In the genomic region with DNA sequence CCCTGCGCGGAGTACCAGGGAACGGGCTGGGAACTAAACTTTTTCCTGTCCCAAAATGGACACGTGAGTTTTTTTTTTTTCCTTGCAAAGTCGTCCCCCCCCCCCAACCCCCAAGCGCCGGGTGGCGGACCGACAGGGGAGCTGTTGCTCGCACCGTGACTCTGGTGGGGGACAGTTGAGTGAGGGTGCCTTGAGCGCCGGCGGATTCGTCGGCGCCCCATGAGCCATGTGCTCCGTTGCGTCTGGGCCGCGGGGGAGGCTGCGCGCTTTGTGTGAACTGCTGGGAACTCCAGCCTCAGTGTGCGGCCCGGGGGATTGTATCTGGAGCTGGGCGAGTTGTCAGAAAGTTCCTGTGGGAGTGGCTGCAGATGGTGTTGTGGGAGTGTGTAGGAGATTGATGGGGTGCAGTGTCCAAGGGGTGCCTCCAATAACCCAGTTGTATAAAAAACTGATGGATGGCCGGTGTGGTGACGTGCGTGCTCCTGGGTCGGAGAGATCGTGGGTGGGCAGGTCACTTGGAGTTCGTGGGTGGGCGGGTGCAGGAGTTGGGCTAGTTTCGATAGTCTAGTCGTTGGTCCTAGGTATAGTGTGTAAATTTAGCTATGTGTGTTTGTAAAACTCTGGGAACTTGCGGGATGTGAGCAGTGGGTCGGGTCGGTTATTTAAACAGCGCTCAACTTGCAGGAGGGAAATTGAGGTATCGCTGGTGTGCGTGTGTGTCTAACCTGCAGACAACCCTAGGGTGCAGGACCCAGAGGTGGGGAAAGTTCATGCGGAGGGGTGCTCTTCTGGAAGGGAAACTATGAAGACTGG, we compare ENCODE assay signal across 8 mouse cellular contexts. TPM values are rescaled to one million over a fixed set of nuclear protein-coding genes. Genes with fewer than 3 reads are reported as not detected.
DNase-seq lines count a peak whose midpoint lies in the region; ATAC-seq lines count a peak whose summit lies in the region.

No protein-coding gene starts in this region.

- intact Hi-C loops in left cerebral cortex, postnatal 14 days (cut with DNase I), result no loop called here

- ATAC-seq in forebrain, embryonic 16.5 days, result peak; percentile 14; the same call in 1 of the 2 replicates
- ATAC-seq in hindbrain, embryonic 14.5 days (ENCODE audit: low FRiP score), result no peak

- H3K27me3 ChIP-seq in forebrain, embryonic 16.5 days (replicated peaks; ENCODE audit: control insufficient read depth, insufficient read depth, low read length), result no peaks in the 10 kb centered on the region
- peaks cover 19% of the 10 kb centered on the region for H3K27me3 ChIP-seq in hindbrain, embryonic 14.5 days (ENCODE audit: control insufficient read depth, insufficient read depth, low read length)
- H3K27me3 ChIP-seq in megakaryocyte, embryonic 14.5 days (replicated peaks), result peaks cover 52% of the 10 kb centered on the region

- H3K9me3 ChIP-seq in forebrain, embryonic 16.5 days (ENCODE audit: control insufficient read depth, low read length), result no peaks in the 10 kb centered on the region
- H3K9me3 ChIP-seq in hindbrain, embryonic 14.5 days (ENCODE audit: control insufficient read depth, low read length), result no peaks in the 10 kb centered on the region
- H3K9me3 ChIP-seq in megakaryocyte, embryonic 14.5 days, result no peaks in the 10 kb centered on the region

- H3K4me3 ChIP-seq in forebrain, embryonic 16.5 days (replicated peaks; ENCODE audit: low read length), result peak overlapping the region; percentile 75
- H3K4me3 ChIP-seq in hindbrain, embryonic 14.5 days (replicated peaks; ENCODE audit: low read length), result peak overlapping the region; percentile 62
- H3K4me3 ChIP-seq in megakaryocyte, embryonic 14.5 days (replicated peaks), result peak overlapping the region; percentile 93

- peaks cover 48% of the 10 kb centered on the region for H3K4me1 ChIP-seq in forebrain, embryonic 16.5 days (replicated peaks; ENCODE audit: control insufficient read depth, insufficient read depth, low read length)
- peaks cover 27% of the 10 kb centered on the region; the same call in 1 of the 2 replicates for H3K4me1 ChIP-seq in hindbrain, embryonic 14.5 days (replicated peaks; ENCODE audit: control insufficient read depth, insufficient read depth, low read length)
- H3K4me1 ChIP-seq in megakaryocyte, embryonic 14.5 days, result peaks cover 35% of the 10 kb centered on the region

- peak overlapping the region; percentile 88 for H3K4me2 ChIP-seq in forebrain, embryonic 16.5 days (ENCODE audit: low read length)
- peak overlapping the region; percentile 95 for H3K4me2 ChIP-seq in hindbrain, embryonic 14.5 days (replicated peaks)

- H3K9ac ChIP-seq in forebrain, embryonic 16.5 days (replicated peaks; ENCODE audit: low read depth, low read length), result peak overlapping the region; percentile 72
- H3K9ac ChIP-seq in hindbrain, embryonic 14.5 days, result peak overlapping the region; percentile 69

- H3K27ac ChIP-seq in forebrain, embryonic 16.5 days (ENCODE audit: low read length), result peak overlapping the region; percentile 82
- peak overlapping the region; percentile 74 for H3K27ac ChIP-seq in hindbrain, embryonic 14.5 days

- under 1% methylated on average over 42 of the region's 42 CpGs for WGBS in forebrain, embryonic 16.5 days
- WGBS in hindbrain, embryonic 14.5 days, result under 1% methylated on average over 38 of the region's 42 CpGs

- peak; percentile 16 to 38 for DNase-seq in CD8-positive naive resting alpha-beta T cell, adult 2 months (ENCODE audit: low read depth in 2 of 2, low spot score in 2 of 2)
- DNase-seq in adrenal gland, postnatal 10 days, result peak; percentile 73
- no peak for DNase-seq in hindbrain, embryonic 14.5 days (ENCODE audit: low spot score)
- peak; percentile 18 to 46 for DNase-seq in left cerebral cortex, postnatal 14 days (ENCODE audit: low spot score in 2 of 2)
- peak; percentile 32 for DNase-seq in right cerebral cortex, postnatal 14 days
- no peak for DNase-seq in cerebellum, adult 18-20 months

- no peaks in the 10 kb centered on the region for H3K36me3 ChIP-seq in forebrain, embryonic 16.5 days (ENCODE audit: control insufficient read depth, insufficient read depth)
- no peaks in the 10 kb centered on the region for H3K36me3 ChIP-seq in hindbrain, embryonic 14.5 days (replicated peaks; ENCODE audit: control insufficient read depth, insufficient read depth)
- peaks cover 25% of the 10 kb centered on the region for H3K36me3 ChIP-seq in megakaryocyte, embryonic 14.5 days (replicated peaks; ENCODE audit: low read length)

RNA-seq across cellular contexts. Expression of a gene that starts 1.4 kb away (rescaled TPM):
- 1 to 10 TPM; 8.1 to 9.7 TPM for total RNA-seq in adrenal gland, postnatal 10 days (2021)
- polyA plus RNA-seq in forebrain, embryonic 16.5 days (2015; fragmentation: Nextera tagmentation; extraction: Ambion mirVana), result 33.1 and 39.1 TPM in 2 replicates
- polyA plus RNA-seq in hindbrain, embryonic 14.5 days (2014; fragmentation: Nextera tagmentation; extraction: Ambion mirVana), result 18.9 and 21.5 TPM in 2 replicates
- 1 to 10 TPM in 1 of 2 experiments, under 1 TPM in 1; 0.88 to 1.5 TPM for total RNA-seq in left cerebral cortex, postnatal 14 days (2021)
- polyA plus RNA-seq in megakaryocyte, embryonic 14.5 days (2012; ENCODE audit: insufficient read depth, low replicate concordance), result 5.1 and 8.1 TPM in 2 replicates

RNA-seq across cellular contexts. Expression of a gene that starts 16.5 kb away (rescaled TPM):
- total RNA-seq in adrenal gland, postnatal 10 days (2021), result 1 to 10 TPM; 2.0 to 4.0 TPM
- 10.2 and 15.0 TPM in 2 replicates for polyA plus RNA-seq in forebrain, embryonic 16.5 days (2015; fragmentation: Nextera tagmentation; extraction: Ambion mirVana)
- 4.0 and 5.4 TPM in 2 replicates for polyA plus RNA-seq in hindbrain, embryonic 14.5 days (2014; fragmentation: Nextera tagmentation; extraction: Ambion mirVana)
- 1 to 10 TPM; 1.3 to 1.9 TPM for total RNA-seq in left cerebral cortex, postnatal 14 days (2021)
- polyA plus RNA-seq in megakaryocyte, embryonic 14.5 days (2012; ENCODE audit: insufficient read depth, low replicate concordance), result 0.13 TPM in 1 of 2 replicates, not detected in the other

RNA-seq across cellular contexts. Expression of a gene that starts 21.7 kb away (rescaled TPM):
- 100 to 1,000 TPM; 277 to 282 TPM for total RNA-seq in adrenal gland, postnatal 10 days (2021)
- polyA plus RNA-seq in forebrain, embryonic 16.5 days (2015; fragmentation: Nextera tagmentation; extraction: Ambion mirVana), result 131 and 139 TPM in 2 replicates
- polyA plus RNA-seq in hindbrain, embryonic 14.5 days (2014; fragmentation: Nextera tagmentation; extraction: Ambion mirVana), result 174 and 176 TPM in 2 replicates
- 100 to 1,000 TPM; 113 to 125 TPM for total RNA-seq in left cerebral cortex, postnatal 14 days (2021)
- 175 and 255 TPM in 2 replicates for polyA plus RNA-seq in megakaryocyte, embryonic 14.5 days (2012; ENCODE audit: insufficient read depth, low replicate concordance)

RNA-seq across cellular contexts. Expression of a gene that starts 45.8 kb away (rescaled TPM):
- under 1 TPM; 0.18 to 0.30 TPM for total RNA-seq in adrenal gland, postnatal 10 days (2021)
- polyA plus RNA-seq in forebrain, embryonic 16.5 days (2015; fragmentation: Nextera tagmentation; extraction: Ambion mirVana), result 0.11 and 0.29 TPM in 2 replicates
- polyA plus RNA-seq in hindbrain, embryonic 14.5 days (2014; fragmentation: Nextera tagmentation; extraction: Ambion mirVana), result 0.14 and 0.20 TPM in 2 replicates
- total RNA-seq in left cerebral cortex, postnatal 14 days (2021), result under 1 TPM; 0.18 to 0.21 TPM
- 86.1 and 150 TPM in 2 replicates for polyA plus RNA-seq in megakaryocyte, embryonic 14.5 days (2012; ENCODE audit: insufficient read depth, low replicate concordance)

Comparison
In these comparisons a context has a peak if more than half of its experiments do, and no peak if none do; other contexts are left out.
1. DNase-seq: peak in CD8-positive naive resting alpha-beta T cell, adult 2 months (2 of 2), adrenal gland, postnatal 10 days (single experiment), left cerebral cortex, postnatal 14 days (2 of 2) and right cerebral cortex, postnatal 14 days (single experiment); none in hindbrain, embryonic 14.5 days (single experiment) and cerebellum, adult 18-20 months (0 of 2).
2. Peak in every context shown above with its lines, with median percentiles within 50 percentile points of each other: H3K4me3 ChIP-seq.